In the genomic region with DNA sequence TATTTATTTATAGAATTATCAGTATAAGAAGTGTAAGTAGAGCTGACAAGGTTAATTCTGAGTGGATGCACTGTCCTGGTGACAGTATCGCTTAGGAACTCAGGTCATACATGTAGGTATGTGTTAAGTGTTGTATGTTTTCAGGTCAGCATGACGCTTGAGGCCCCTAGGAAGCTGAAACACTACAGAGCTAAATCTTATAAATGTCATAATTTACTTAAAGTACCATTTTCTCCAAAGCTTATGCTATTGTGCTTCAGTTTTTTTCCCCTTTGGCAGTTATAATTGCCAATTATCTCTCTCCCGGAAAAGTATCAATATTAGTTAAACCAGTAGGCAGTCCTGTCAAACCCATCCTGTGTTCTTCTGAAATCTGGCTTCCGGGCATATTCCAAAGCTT, we compare ENCODE assay signal across 23 mouse cellular contexts.
DNase-seq lines count a peak whose midpoint lies in the region; ATAC-seq lines count a peak whose summit lies in the region.
"Had no signal": no experiment of that assay in that cellular context is flagged by ENCODE, and none has a peak within 500 bp of the region (broad histone marks: within the 10 kb centered on the region; RNA-seq: fewer than 3 reads in every experiment).

No protein-coding gene starts in this region.

- H3K36me3 ChIP-seq in hindbrain, embryonic 14.5 days (replicated peaks; ENCODE audit: control insufficient read depth, insufficient read depth), result no peaks in the 10 kb centered on the region
- no peaks in the 10 kb centered on the region for H3K36me3 ChIP-seq in hindbrain, embryonic 10.5 days
- no peaks in the 10 kb centered on the region for H3K36me3 ChIP-seq in midbrain, embryonic 13.5 days
- no peaks in the 10 kb centered on the region for H3K36me3 ChIP-seq in midbrain, embryonic 10.5 days
- H3K36me3 ChIP-seq: embryonic facial prominence, embryonic 10.5 days; embryonic facial prominence, embryonic 12.5 days; forebrain, embryonic 15.5 days; G1E had no signal

- no peak for DNase-seq in hindbrain, embryonic 14.5 days (ENCODE audit: low spot score)
- no peak for DNase-seq in hindbrain, embryonic 10.5 days (ENCODE audit: low spot score)
- no peak for DNase-seq in midbrain, embryonic 10.5 days (ENCODE audit: low spot score)
- DNase-seq in left cerebral cortex, adult 8-10 months (ENCODE audit: low spot score in 2 of 2), result no peak
- DNase-seq: adrenal gland, adult 8-10 months; adrenal gland, postnatal 14 days; adrenal gland, postnatal 36 days; B cell, adult 2 months; cerebellum, adult 11-12 months; cerebellum, adult 2 months; cerebellum, adult 9-10 months; cerebellum, postnatal 10 days; cerebellum, postnatal 25 days had no signal

- H3K9me3 ChIP-seq in hindbrain, embryonic 14.5 days (ENCODE audit: control insufficient read depth, low read length), result no peaks in the 10 kb centered on the region
- H3K9me3 ChIP-seq in hindbrain, embryonic 10.5 days, result no peaks in the 10 kb centered on the region
- H3K9me3 ChIP-seq in midbrain, embryonic 13.5 days, result no peaks in the 10 kb centered on the region
- H3K9me3 ChIP-seq in midbrain, embryonic 10.5 days (replicated peaks), result no peaks in the 10 kb centered on the region
- H3K9me3 ChIP-seq: embryonic facial prominence, embryonic 10.5 days; embryonic facial prominence, embryonic 12.5 days; forebrain, embryonic 13.5 days; forebrain, embryonic 15.5 days; G1E had no signal

- ATAC-seq in hindbrain, embryonic 14.5 days (ENCODE audit: low FRiP score), result no peak
- no peak for ATAC-seq in midbrain, embryonic 13.5 days
- ATAC-seq: activated CD4-positive, CD25-positive, alpha-beta regulatory T cell, adult 4 months; CD4-positive, CD25-positive, alpha-beta regulatory T cell, adult 4 months; forebrain, embryonic 13.5 days; forebrain, embryonic 15.5 days; Patski had no signal

- 70% methylated on average over 4 of the region's 4 CpGs for WGBS in hindbrain, embryonic 14.5 days
- WGBS in hindbrain, embryonic 10.5 days, result 76% methylated on average over 4 of the region's 4 CpGs
- WGBS in midbrain, embryonic 13.5 days, result 71% methylated on average over 4 of the region's 4 CpGs
- 85% methylated on average over 4 of the region's 4 CpGs for WGBS in midbrain, embryonic 10.5 days

- no peak overlapping the region for H3K4me2 ChIP-seq in hindbrain, embryonic 14.5 days (replicated peaks)
- H3K4me2 ChIP-seq in midbrain, embryonic 13.5 days (replicated peaks), result no peak overlapping the region
- H3K4me2 ChIP-seq: embryonic facial prominence, embryonic 12.5 days; forebrain, embryonic 13.5 days; forebrain, embryonic 15.5 days had no signal

- H3K4me1 ChIP-seq in hindbrain, embryonic 14.5 days (replicated peaks; ENCODE audit: control insufficient read depth, insufficient read depth, low read length), result peaks cover 7% of the 10 kb centered on the region; the same call in 1 of the 2 replicates
- H3K4me1 ChIP-seq in hindbrain, embryonic 10.5 days (replicated peaks), result peaks cover 11% of the 10 kb centered on the region
- H3K4me1 ChIP-seq in midbrain, embryonic 13.5 days (replicated peaks), result peaks cover 20% of the 10 kb centered on the region; the same call in 1 of the 2 replicates
- peaks cover 16% of the 10 kb centered on the region for H3K4me1 ChIP-seq in midbrain, embryonic 10.5 days

- no peak overlapping the region for H3K4me3 ChIP-seq in hindbrain, embryonic 14.5 days (replicated peaks; ENCODE audit: low read length)
- H3K4me3 ChIP-seq in hindbrain, embryonic 10.5 days, result no peak overlapping the region
- no peak overlapping the region for H3K4me3 ChIP-seq in midbrain, embryonic 13.5 days (replicated peaks)
- no peak overlapping the region for H3K4me3 ChIP-seq in midbrain, embryonic 10.5 days
- H3K4me3 ChIP-seq: embryonic facial prominence, embryonic 10.5 days; embryonic facial prominence, embryonic 12.5 days; forebrain, embryonic 13.5 days; forebrain, embryonic 15.5 days had no signal

- no peaks in the 10 kb centered on the region for H3K27me3 ChIP-seq in hindbrain, embryonic 14.5 days (ENCODE audit: control insufficient read depth, insufficient read depth, low read length)
- no peaks in the 10 kb centered on the region for H3K27me3 ChIP-seq in hindbrain, embryonic 10.5 days (ENCODE audit: insufficient read depth, poor library complexity, severe bottlenecking)
- H3K27me3 ChIP-seq in midbrain, embryonic 13.5 days, result no peaks in the 10 kb centered on the region
- no peaks in the 10 kb centered on the region for H3K27me3 ChIP-seq in midbrain, embryonic 10.5 days (ENCODE audit: low read depth, poor library complexity, severe bottlenecking)
- H3K27me3 ChIP-seq: CH12.LX; embryonic facial prominence, embryonic 12.5 days; forebrain, embryonic 13.5 days; forebrain, embryonic 15.5 days; Patski had no signal

- no peak overlapping the region for H3K9ac ChIP-seq in hindbrain, embryonic 14.5 days
- no peak overlapping the region for H3K9ac ChIP-seq in midbrain, embryonic 13.5 days (replicated peaks)
- H3K9ac ChIP-seq: embryonic facial prominence, embryonic 12.5 days; forebrain, embryonic 13.5 days; forebrain, embryonic 15.5 days had no signal

- peak overlapping the region; percentile 38; the same call in 1 of the 2 replicates for H3K27ac ChIP-seq in hindbrain, embryonic 14.5 days
- H3K27ac ChIP-seq in hindbrain, embryonic 10.5 days, result no peak overlapping the region
- H3K27ac ChIP-seq in midbrain, embryonic 13.5 days, result peak overlapping the region; percentile 35; the same call in 1 of the 2 replicates
- no peak overlapping the region for H3K27ac ChIP-seq in midbrain, embryonic 10.5 days (replicated peaks)
- H3K27ac ChIP-seq: embryonic facial prominence, embryonic 10.5 days; embryonic facial prominence, embryonic 12.5 days; forebrain, embryonic 13.5 days; forebrain, embryonic 15.5 days had no signal

Comparison
In these comparisons a context has a peak if more than half of its experiments do, and no peak if none do; other contexts are left out.
1. H3K27ac ChIP-seq: peak in hindbrain, embryonic 14.5 days (single experiment) and midbrain, embryonic 13.5 days (single experiment); none in hindbrain, embryonic 10.5 days (single experiment) and midbrain, embryonic 10.5 days (single experiment).